Mouse (Mus musculus) limb, embryonic 12.5 days (tissue): Measurements from ENCODE around the gene Phrf1. TPM values are rescaled to one million over a fixed set of nuclear protein-coding genes. Genes with fewer than 3 reads are reported as not detected.

Source experiments
- ATAC-seq: fragments of 200-750 bp; cut with Nextera tagmentation; 2 replicates; pipeline ENCODE4 v1.8.0; 2017; ENCODE audit warnings: low read depth, moderate TSS enrichment; ENCODE audit not compliant: insufficient number of reproducible peaks, insufficient read depth, low FRiP score, low TSS enrichment
- H3K27ac ChIP-seq: fragments of 300-500 bp; sonication (generic); 2 replicates; pipeline ENCODE4 v1.5.1; 2016; ENCODE audit warnings: mild to moderate bottlenecking, moderate library complexity
- H3K27me3 ChIP-seq: fragments of 300-500 bp; sonication (generic); 2 replicates; pipeline ENCODE4 v1.6.1; 2016; ENCODE audit warnings: mild to moderate bottlenecking, moderate library complexity
- H3K36me3 ChIP-seq: fragments of 300-500 bp; sonication (generic); 2 replicates; pipeline ENCODE4 v1.6.1; 2016; ENCODE audit warnings: mild to moderate bottlenecking, moderate library complexity
- H3K4me1 ChIP-seq: fragments of 300-500 bp; sonication (generic); replicated peaks from 2 replicates; pipeline ENCODE4 v1.6.1; 2016
- H3K4me2 ChIP-seq: fragments of 300-500 bp; sonication (generic); 2 replicates; pipeline ENCODE4 v1.6.1; 2016; ENCODE audit warnings: mild to moderate bottlenecking, moderate library complexity
- H3K4me3 ChIP-seq: fragments of 300-500 bp; sonication (generic); replicated peaks from 2 replicates; pipeline ENCODE4 v1.5.1; 2016; ENCODE audit warnings: mild to moderate bottlenecking
- H3K9ac ChIP-seq: fragments of 300-500 bp; sonication (generic); replicated peaks from 2 replicates; pipeline ENCODE4 v1.6.1; 2016; ENCODE audit warnings: mild to moderate bottlenecking, moderate library complexity
- H3K9me3 ChIP-seq: fragments of 300-500 bp; sonication (generic); 2 replicates; pipeline ENCODE4 v1.6.1; 2016; ENCODE audit warnings: mild to moderate bottlenecking, moderate library complexity
- WGBS: fragments of 180-500 bp; shearing (Covaris S2); methylation state at CpG from one replicate; pipeline ENCODE4 v1.1.7; 2016; 5-methylcytosine and 5-hydroxymethylcytosine counted together
- microRNA counts: library from miRNA; unstranded; fragments of <30 nt; microRNA quantifications from one replicate; lab custom pipeline; 2017
- microRNA-seq: library from miRNA; unstranded; fragments of <30 nt; microRNA quantifications from one replicate; pipeline ENCODE4, GENCODE M21; 2017
- polyA plus RNA-seq: library from polyadenylated mRNA; unstranded; fragments of >200 nt; fragmentation: Nextera tagmentation; extraction: Ambion mirVana; gene quantifications from 2 replicates; pipeline ENCODE4 v1.2.1, GENCODE M21; 2016

Phrf1 gene
- polyA plus RNA-seq, 1 experiment from 2014 or later = 95.8 TPM

GRCm38 (mm10) chr7:141294479-141294878, 65.9 kb downstream of the Phrf1 start:
- WGBS = 7% methylated on average over 22 of the region's 22 CpGs
- ATAC-seq = no peak
- no peak overlapping the region for H3K27ac ChIP-seq

GRCm38 (mm10) chr7:141297926-141298650, 69.5 kb downstream of the Phrf1 start:
- H3K27ac ChIP-seq = no peak overlapping the region
- H3K9me3 ChIP-seq = no peaks in the 10 kb centered on the region
- peaks cover 15% of the 10 kb centered on the region for H3K4me1 ChIP-seq
- H3K4me2 ChIP-seq = no peak overlapping the region
- H3K9ac ChIP-seq = no peak overlapping the region
- WGBS = 70% methylated on average over 3 of the region's 3 CpGs
- H3K4me3 ChIP-seq = no peak overlapping the region
- peaks cover 35% of the 10 kb centered on the region for H3K27me3 ChIP-seq
- no peak for ATAC-seq
- peaks cover 63% of the 10 kb centered on the region for H3K36me3 ChIP-seq

More at GRCm38 (mm10) chr7:141294479-141294878, 65.9 kb downstream of the Phrf1 start:
- Histone ChIP-seq H3K9ac (peak overlapping the region; percentile 55; the same call in 1 of the 2 replicates), H3K9me3 (no peaks in the 10 kb centered on the region), H3K4me2 (peak overlapping the region; percentile 76), H3K4me3 (peak overlapping the region; percentile 44), H3K36me3 (peaks cover 29% of the 10 kb centered on the region), H3K27me3 (peaks cover 67% of the 10 kb centered on the region), H3K4me1 (peaks cover 31% of the 10 kb centered on the region)

GRCm38 (mm10) chr7:141299175-141299574, 70.6 kb downstream of the Phrf1 start:
- H3K36me3 ChIP-seq = peaks cover 74% of the 10 kb centered on the region
- WGBS = 95% methylated on average over 8 of the region's 8 CpGs
- no peak overlapping the region for H3K4me2 ChIP-seq
- H3K4me1 ChIP-seq = peaks cover 7% of the 10 kb centered on the region
- no peak for ATAC-seq
- no peak overlapping the region for H3K4me3 ChIP-seq
- H3K27me3 ChIP-seq = peaks cover 24% of the 10 kb centered on the region
- H3K9ac ChIP-seq = no peak overlapping the region
- H3K27ac ChIP-seq = no peak overlapping the region
- no peaks in the 10 kb centered on the region for H3K9me3 ChIP-seq

GRCm38 (mm10) chr7:141301386-141301785, 72.8 kb downstream of the Phrf1 start:
- Histone ChIP-seq H3K4me2 (no peak overlapping the region), H3K9ac (no peak overlapping the region), H3K4me1 (no peaks in the 10 kb centered on the region), H3K27ac (no peak overlapping the region), H3K27me3 (peaks cover 2% of the 10 kb centered on the region), H3K36me3 (peaks cover 94% of the 10 kb centered on the region), H3K9me3 (no peaks in the 10 kb centered on the region), H3K4me3 (no peak overlapping the region)
- no peak for ATAC-seq
- 96% methylated on average over 9 of the region's 9 CpGs for WGBS

GRCm38 (mm10) chr7:141302702-141303268, 74.2 kb downstream of the Phrf1 start:
- H3K27me3 ChIP-seq = no peaks in the 10 kb centered on the region
- no peaks in the 10 kb centered on the region for H3K4me1 ChIP-seq
- H3K4me3 ChIP-seq = no peak overlapping the region
- no peak overlapping the region for H3K27ac ChIP-seq
- no peak overlapping the region for H3K9ac ChIP-seq
- no peaks in the 10 kb centered on the region for H3K9me3 ChIP-seq
- peaks cover 94% of the 10 kb centered on the region for H3K36me3 ChIP-seq
- no peak overlapping the region for H3K4me2 ChIP-seq
- no peak for ATAC-seq
- WGBS = 94% methylated on average over 1 of the region's 1 CpGs

- H3K27ac ChIP-seq = no peak overlapping the region
- H3K4me2 ChIP-seq = no peak overlapping the region
- ATAC-seq = no peak
- H3K4me1 ChIP-seq = no peaks in the 10 kb centered on the region
- peaks cover 98% of the 10 kb centered on the region for H3K36me3 ChIP-seq
- H3K9me3 ChIP-seq = no peaks in the 10 kb centered on the region
- no peak overlapping the region for H3K4me3 ChIP-seq
- WGBS = 80% methylated on average over 4 of the region's 4 CpGs
- H3K9ac ChIP-seq = no peak overlapping the region
- no peaks in the 10 kb centered on the region for H3K27me3 ChIP-seq
These were observed 76.0 kb downstream of the Phrf1 start for GRCm38 (mm10) chr7:141304537-141304936.

MicroRNAs encoded within 50 kb of the gene (microRNA counts, 519-probe panel; counts per million panel counts)
- 6,001 counts per million, percentile 71 among the panel's probes with 10 or more counts for microRNA mmu-miR-210 (lab: Ali Mortazavi, UCI)

Small RNAs within 50 kb of the gene (microRNA-seq; reads per million reads assigned to microRNA genes)
- gene Mir210 = 477 reads per million, percentile 69 among the genes with 10 or more reads in this experiment

Other genes starting within 250 kb of the Phrf1 start
- 56.5 and 68.6 TPM in 2 replicates for gene Ifitm3, start 218.0 kb upstream of the Phrf1 start, polyA plus RNA-seq
- gene Ifitm6, start 210.9 kb upstream of the Phrf1 start, polyA plus RNA-seq = not detected in 2 replicates
- gene Gm17387, start 199.7 kb upstream of the Phrf1 start, polyA plus RNA-seq = not detected in 2 replicates
- gene B4galnt4, start 167.7 kb upstream of the Phrf1 start, polyA plus RNA-seq = 37.3 and 40.1 TPM in 2 replicates
- gene Pkp3, start 150.6 kb upstream of the Phrf1 start, polyA plus RNA-seq = 14.6 and 14.9 TPM in 2 replicates
- 2.2 and 2.5 TPM in 2 replicates for gene Sigirr, start 128.2 kb upstream of the Phrf1 start, polyA plus RNA-seq
- gene Ano9, start 111.0 kb upstream of the Phrf1 start, polyA plus RNA-seq = 1.6 and 2.0 TPM in 2 replicates
- 76.0 and 76.7 TPM in 2 replicates for gene Ptdss2, start 106.4 kb upstream of the Phrf1 start, polyA plus RNA-seq
- 88.5 and 91.5 TPM in 2 replicates for gene Rnh1, start 55.9 kb upstream of the Phrf1 start, polyA plus RNA-seq
- 95.3 and 98.1 TPM in 2 replicates for gene Hras, start 34.8 kb upstream of the Phrf1 start, polyA plus RNA-seq
- 17.0 and 19.0 TPM in 2 replicates for gene Lrrc56, start 34.6 kb upstream of the Phrf1 start, polyA plus RNA-seq
- gene Lmntd2, start 14.7 kb upstream of the Phrf1 start, polyA plus RNA-seq = 4.2 and 5.2 TPM in 2 replicates
- 39.1 and 43.7 TPM in 2 replicates for gene Rassf7, start 12.9 kb upstream of the Phrf1 start, polyA plus RNA-seq
- gene Irf7, start 37.7 kb downstream of the Phrf1 start, polyA plus RNA-seq = 0.51 and 1.0 TPM in 2 replicates
- not detected in 2 replicates for gene Cdhr5, start 48.0 kb downstream of the Phrf1 start, polyA plus RNA-seq
- gene Sct, start 50.3 kb downstream of the Phrf1 start, polyA plus RNA-seq = 10.5 and 11.4 TPM in 2 replicates
- gene Drd4, start 63.2 kb downstream of the Phrf1 start, polyA plus RNA-seq = 1.6 TPM in 2 replicates
- 61.8 and 66.5 TPM in 2 replicates for gene Deaf1, start 98.9 kb downstream of the Phrf1 start, polyA plus RNA-seq
- 50.7 and 52.0 TPM in 2 replicates for gene Tmem80, start 99.0 kb downstream of the Phrf1 start, polyA plus RNA-seq
- gene Eps8l2, start 110.1 kb downstream of the Phrf1 start, polyA plus RNA-seq = 5.1 and 6.3 TPM in 2 replicates
- 299 and 318 TPM in 2 replicates for gene Taldo1, start 163.4 kb downstream of the Phrf1 start, polyA plus RNA-seq
- gene Gatd1, start 185.4 kb downstream of the Phrf1 start, polyA plus RNA-seq = 60.6 and 63.8 TPM in 2 replicates
- gene Cend1, start 200.7 kb downstream of the Phrf1 start, polyA plus RNA-seq = 5.6 and 6.3 TPM in 2 replicates
- gene Slc25a22, start 209.1 kb downstream of the Phrf1 start, polyA plus RNA-seq = 33.1 and 38.3 TPM in 2 replicates
- 16.4 and 19.2 TPM in 2 replicates for gene Pidd1, start 215.2 kb downstream of the Phrf1 start, polyA plus RNA-seq
- 1,204 and 1,293 TPM in 2 replicates for gene Rplp2, start 218.6 kb downstream of the Phrf1 start, polyA plus RNA-seq
- gene Pnpla2, start 226.4 kb downstream of the Phrf1 start, polyA plus RNA-seq = 13.7 and 14.9 TPM in 2 replicates
- 7.7 and 9.8 TPM in 2 replicates for gene Cracr2b, start 232.3 kb downstream of the Phrf1 start, polyA plus RNA-seq
- gene Cd151, start 238.6 kb downstream of the Phrf1 start, polyA plus RNA-seq = 11.3 and 13.5 TPM in 2 replicates
- gene Polr2l, start 246.3 kb downstream of the Phrf1 start, polyA plus RNA-seq = 65.7 and 67.3 TPM in 2 replicates
- gene Tspan4, start 246.5 kb downstream of the Phrf1 start, polyA plus RNA-seq = 24.8 and 33.0 TPM in 2 replicates